Mouse (Mus musculus) gastrocnemius, adult 2 months (tissue): ENCODE measurements at regions not wholly inside any gene's neighbourhood (a gene's known extent, or its start where the extent isn't known, plus 50 kb on each side); places are given as distances from the start of the nearest gene placed in this dataset.

ENCODE experiments used
- DNase-seq: peaks from one replicate; pipeline ENCODE4 v3.0.0; 2022
- H3K27ac ChIP-seq: fragments of 200-600 bp; 2 replicates; pipeline ENCODE4 v1.8.1; 2022; ENCODE audit warnings: mild to moderate bottlenecking
- H3K4me3 ChIP-seq: fragments of 200-600 bp; 2 replicates; pipeline ENCODE4 v1.8.1; 2022; ENCODE audit warnings: mild to moderate bottlenecking, moderate library complexity
- CTCF ChIP-seq: fragments of 200-600 bp; IDR thresholded peaks from 2 replicates; pipeline ENCODE4 v1.8.1; 2022; ENCODE audit warnings: antibody characterized with exemption, mild to moderate bottlenecking, moderate library complexity
- intact Hi-C: fragments of 180-260 bp; cut with DNase I; formaldehyde crosslinking; loops from one replicate; pipeline ENCODE4 v1.15.1; 2025

- intact Hi-C loops: loop anchor here (5.0 kb wide), 1 partner anchor 216 kb away; no protein-coding TSS in a partner anchor
- TF ChIP-seq CTCF: no peak
- DNase-seq: no peak
- Histone ChIP-seq H3K27ac (peak overlapping the region; percentile 60), H3K4me3 (no peak overlapping the region)
These were observed 78.7 kb upstream of the Lifr start for GRCm38 (mm10) chr15:7011696-7012070.

DNA sequence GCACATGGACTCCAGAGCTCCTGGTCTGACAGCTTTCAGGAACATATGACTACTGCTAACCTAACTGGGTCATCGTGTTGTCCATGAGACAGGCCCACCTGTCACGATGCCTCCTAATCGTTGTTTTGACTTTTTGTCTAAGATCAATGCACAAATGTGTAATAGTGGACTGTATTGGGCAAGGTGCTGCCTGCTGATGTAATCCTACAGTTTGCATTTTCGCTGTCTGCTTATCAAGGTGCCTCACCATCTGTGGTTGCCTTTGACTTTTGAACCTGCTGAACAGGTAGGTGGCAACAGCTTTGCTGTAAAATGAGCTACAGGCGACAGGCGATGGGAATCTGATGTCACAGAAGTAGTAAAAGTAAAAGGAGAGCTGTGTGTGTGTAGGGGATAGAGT lies 78.0 kb upstream of the Lifr start:
- no peak for TF ChIP-seq CTCF
- intact Hi-C loops: loop anchor here (5.0 kb wide), 1 partner anchor 215 kb away; no protein-coding TSS in a partner anchor
- Histone ChIP-seq H3K4me3 (no peak overlapping the region), H3K27ac (peak overlapping the region; percentile 43; the same call in 1 of the 2 replicates)
- no peak for DNase-seq

DNA sequence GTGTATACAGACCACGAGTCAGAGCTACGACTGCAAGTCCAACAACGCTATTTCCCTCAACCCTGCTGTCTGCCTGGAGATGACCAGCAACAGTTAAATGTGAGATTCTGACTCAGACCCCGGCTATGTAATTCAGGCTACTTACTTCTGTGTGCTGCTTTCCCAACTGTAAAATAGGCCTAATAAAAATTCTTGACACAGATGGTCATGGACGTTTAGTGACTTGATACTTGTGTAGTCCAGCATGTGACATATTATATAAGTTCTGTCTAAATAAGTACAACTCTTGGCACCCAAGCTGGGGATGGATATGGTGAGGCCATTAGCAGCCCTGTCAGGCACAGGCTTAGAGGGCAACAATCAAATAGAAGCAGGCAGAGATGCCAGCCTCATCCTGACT lies 77.4 kb upstream of the Lifr start:
- peak overlapping the region; percentile 43 for H3K27ac ChIP-seq
- H3K4me3 ChIP-seq: no peak overlapping the region
- intact Hi-C loops: loop anchor here (5.0 kb wide), 1 partner anchor 214 kb away; no protein-coding TSS in a partner anchor
- no peak for TF ChIP-seq CTCF
- peak; percentile 44 for DNase-seq

- H3K27ac ChIP-seq: no peak overlapping the region
- H3K4me3 ChIP-seq: no peak overlapping the region
- no peak for TF ChIP-seq CTCF
These were observed 75.4 kb upstream of the Lifr start for GRCm38 (mm10) chr15:7014984-7015383.

DNA sequence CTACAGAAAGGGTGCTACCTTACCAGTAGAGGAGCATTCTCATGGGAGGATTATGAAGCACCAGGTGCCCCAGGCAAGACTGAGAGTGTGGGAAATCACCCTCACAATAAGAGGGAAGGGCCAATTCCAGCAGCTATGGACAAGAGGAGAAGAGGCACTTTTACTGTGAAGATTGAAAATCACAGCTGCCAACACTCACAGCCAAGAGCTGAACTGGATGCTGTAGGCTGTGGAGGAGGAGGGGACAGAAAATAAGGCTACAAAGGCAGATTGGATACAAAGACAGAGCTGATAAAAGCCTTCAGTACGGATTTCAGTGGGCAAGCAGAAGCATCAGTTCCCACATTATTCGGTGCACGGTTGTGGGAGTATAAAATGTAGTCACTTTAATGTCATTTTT lies 74.4 kb upstream of the Lifr start:
- DNase-seq: no peak
- intact Hi-C loops: no loop called here
- Histone ChIP-seq H3K4me3 (no peak overlapping the region), H3K27ac (no peak overlapping the region)
- TF ChIP-seq CTCF: no peak

More at GRCm38 (mm10) chr15:7014984-7015383, 75.4 kb upstream of the Lifr start:
- DNase-seq: no peak
- intact Hi-C loops: loop anchor here (5.0 kb wide), 1 partner anchor 212 kb away; no protein-coding TSS in a partner anchor

DNA sequence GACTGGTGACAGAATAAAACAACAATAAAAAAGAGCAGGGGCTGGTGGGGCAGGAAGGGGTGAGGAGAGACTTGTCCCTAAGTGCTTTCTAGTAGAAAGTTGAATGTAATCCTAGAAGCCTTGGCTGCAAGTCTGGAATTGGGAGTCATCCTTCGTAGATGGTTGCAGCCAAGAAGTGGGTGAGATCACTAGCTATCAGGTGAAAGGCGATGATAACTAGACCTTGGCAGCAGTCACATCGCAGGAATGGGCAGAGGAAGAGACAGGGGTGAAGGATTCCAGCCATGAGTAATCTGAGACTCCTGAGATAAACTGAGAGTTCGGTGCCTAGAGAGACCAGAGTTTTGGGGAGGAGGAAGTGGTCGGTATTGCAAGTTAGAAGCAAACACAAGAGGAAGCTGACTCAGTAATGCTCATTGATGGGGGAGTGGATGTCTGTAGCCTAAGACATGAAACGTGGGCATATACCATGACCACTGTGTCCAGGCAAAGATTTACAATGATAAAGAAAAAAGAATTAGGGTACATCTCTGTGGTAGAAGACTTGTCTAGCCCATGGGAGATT lies 73.1 kb upstream of the Lifr start:
- no peak for TF ChIP-seq CTCF
- no peak for DNase-seq
- Histone ChIP-seq H3K4me3 (no peak overlapping the region), H3K27ac (no peak overlapping the region)
- intact Hi-C loops: no loop called here

- H3K4me3 ChIP-seq: no peak overlapping the region
- DNase-seq: no peak
- intact Hi-C loops: no loop called here
- TF ChIP-seq CTCF: no peak
- no peak overlapping the region for H3K27ac ChIP-seq
These were observed 67.8 kb upstream of the Lifr start for GRCm38 (mm10) chr15:7022660-7023059.

- Histone ChIP-seq H3K27ac (no peak overlapping the region), H3K4me3 (no peak overlapping the region)
- intact Hi-C loops: no loop called here
- no peak for TF ChIP-seq CTCF
- DNase-seq: no peak
These were observed 65.2 kb upstream of the Lifr start for GRCm38 (mm10) chr15:7025194-7025593.

DNA sequence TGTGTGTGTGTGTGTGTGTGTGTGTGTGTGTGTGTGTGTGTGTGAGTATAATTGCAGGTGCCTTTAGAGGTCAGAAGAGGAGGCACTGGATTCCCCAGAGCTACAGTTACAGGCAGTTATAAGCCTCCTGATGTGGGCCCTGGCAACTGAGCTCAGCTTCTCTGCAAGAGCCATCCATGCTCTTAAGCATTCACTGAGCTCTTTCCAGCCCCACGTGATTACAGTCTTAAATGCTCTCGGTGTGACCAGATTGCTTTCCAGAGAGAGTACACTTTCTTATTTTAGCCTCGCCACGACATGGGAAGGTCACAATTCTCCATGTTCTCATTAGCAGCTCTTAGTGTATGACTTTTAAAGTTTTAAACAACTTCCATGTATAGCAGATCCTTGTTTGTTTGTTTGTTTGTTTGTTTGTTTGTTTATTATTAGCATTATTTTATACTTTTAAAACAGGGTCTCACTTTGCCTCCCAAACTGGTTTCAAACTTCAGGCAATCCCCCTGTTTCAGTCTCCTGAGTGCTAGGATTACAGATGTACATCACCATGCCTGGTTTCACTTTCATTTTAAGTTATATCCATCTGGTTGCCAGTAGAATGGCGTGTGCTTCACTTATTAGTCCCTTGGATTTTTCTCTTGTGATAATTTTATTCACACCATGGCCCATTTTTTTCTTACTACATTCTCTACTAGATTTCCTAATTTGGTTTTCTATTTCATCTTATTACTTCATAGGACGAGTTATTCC lies 58.9 kb upstream of the Lifr start:
- intact Hi-C loops: no loop called here
- peak overlapping the region; percentile 83 for H3K27ac ChIP-seq
- DNase-seq: peak; percentile 75
- no peak for TF ChIP-seq CTCF
- H3K4me3 ChIP-seq: no peak overlapping the region; the same call in 1 of the 2 replicates

DNA sequence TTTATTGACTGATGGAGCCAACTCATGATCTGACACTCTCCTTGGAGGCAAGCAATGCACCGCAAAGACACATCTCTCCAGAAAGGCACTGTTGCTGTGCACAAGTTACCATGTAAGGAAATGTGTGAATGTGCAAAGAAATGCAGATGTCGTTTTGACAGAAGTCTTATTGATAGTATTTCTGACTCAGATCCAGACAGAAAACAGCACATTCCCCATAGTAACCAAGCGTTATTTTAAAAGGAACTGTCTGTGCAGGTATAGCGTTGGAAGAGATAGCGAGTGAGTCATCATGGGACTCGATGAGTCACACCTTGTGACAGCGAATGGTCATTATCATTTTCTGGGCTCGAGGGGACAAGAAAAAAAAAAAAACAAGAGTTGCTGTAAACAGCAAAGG lies 52.9 kb upstream of the Lifr start:
- TF ChIP-seq CTCF: no peak
- H3K4me3 ChIP-seq: no peak overlapping the region
- H3K27ac ChIP-seq: no peak overlapping the region
- intact Hi-C loops: no loop called here
- no peak for DNase-seq

DNA sequence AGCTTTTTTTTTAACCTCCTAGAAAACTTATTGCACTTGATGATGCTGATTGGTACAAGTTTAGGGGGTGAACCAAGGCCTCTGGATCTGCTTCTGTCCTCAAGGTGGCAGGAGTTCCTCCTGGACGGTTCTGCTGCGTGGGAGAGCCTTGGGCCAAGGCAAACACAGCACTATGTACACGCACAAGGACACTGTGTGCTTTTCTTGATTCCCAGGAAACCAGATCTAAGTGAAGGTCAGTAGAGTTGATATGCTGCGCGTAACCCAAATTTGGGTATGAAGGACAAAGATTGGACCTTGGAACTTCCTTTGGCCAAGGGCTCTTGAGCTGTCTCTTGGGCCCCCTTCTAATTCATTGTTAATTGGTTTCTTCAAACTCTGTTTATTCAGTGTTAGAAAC lies 51.3 kb upstream of the Lifr start:
- intact Hi-C loops: no loop called here

GRCm38 (mm10) chr15:7039825-7040224 lies 50.6 kb upstream of the Lifr start:
- DNase-seq: no peak
- H3K4me3 ChIP-seq: no peak overlapping the region
- TF ChIP-seq CTCF: no peak
- intact Hi-C loops: loop anchor here (5.0 kb wide), 1 partner anchor 87 kb away; no protein-coding TSS in a partner anchor
- H3K27ac ChIP-seq: peak overlapping the region; percentile 13; the same call in 1 of the 2 replicates

More for the DNA sequence above, 51.3 kb upstream of the Lifr start:
- Histone ChIP-seq H3K27ac (peak overlapping the region; percentile 13; the same call in 1 of the 2 replicates), H3K4me3 (no peak overlapping the region)
- DNase-seq: peak; percentile 48
- peak; percentile 32 for TF ChIP-seq CTCF
